Mouse (Mus musculus) thymus, adult 2 months (tissue): Measurements from ENCODE around the gene Wdr66. TPM values are rescaled to one million over a fixed set of nuclear protein-coding genes. Genes with fewer than 3 reads are reported as not detected.

Source experiments
- DNase-seq: peaks from one replicate; pipeline ENCODE4 v3.0.0; 2021
- H3K27ac ChIP-seq: fragments of 200-500 bp; 2 replicates; pipeline ENCODE4 v1.5.1; 2012; ENCODE audit warnings: low read length, control low read depth; ENCODE audit not compliant: control insufficient read depth, insufficient read depth
- H3K27me3 ChIP-seq: fragments of 200-500 bp; 2 replicates; pipeline ENCODE4 v1.6.1; 2012; ENCODE audit warnings: mild to moderate bottlenecking, low read length, moderate library complexity, mixed read lengths; ENCODE audit not compliant: control insufficient read depth, insufficient read depth
- H3K36me3 ChIP-seq: fragments of 200-500 bp; 2 replicates; pipeline ENCODE4 v1.6.1; 2012; ENCODE audit warnings: mild to moderate bottlenecking, low read length, moderate library complexity; ENCODE audit not compliant: control insufficient read depth, insufficient read depth
- H3K4me1 ChIP-seq: fragments of 200-500 bp; replicated peaks from 2 replicates; pipeline ENCODE4 v1.6.1; 2012; ENCODE audit warnings: low read length; ENCODE audit not compliant: control insufficient read depth, insufficient read depth
- H3K4me3 ChIP-seq: fragments of 200-500 bp; 2 replicates; pipeline ENCODE4 v1.5.1; 2012; ENCODE audit warnings: mild to moderate bottlenecking, low read length, control low read depth, moderate library complexity; ENCODE audit not compliant: control insufficient read depth, insufficient read depth
- CTCF ChIP-seq: fragments of 200-500 bp; IDR thresholded peaks from 2 replicates; pipeline ENCODE4 v1.5.1; 2012; ENCODE audit warnings: mild to moderate bottlenecking, control low read depth, low read length, moderate library complexity, borderline replicate concordance; ENCODE audit not compliant: control insufficient read depth, poor library complexity, insufficient read depth; ENCODE audit errors: extremely low read depth
- POLR2A ChIP-seq: fragments of 200-500 bp; IDR thresholded peaks from 2 replicates; pipeline ENCODE4 v1.6.1; 2012; ENCODE audit warnings: mild to moderate bottlenecking, low read length, control low read depth, moderate library complexity; ENCODE audit not compliant: control insufficient read depth, poor library complexity, insufficient read depth; ENCODE audit errors: extremely low read depth
- WGBS: fragments of 180-500 bp; shearing (Covaris S2); methylation state at CpG from one replicate; pipeline ENCODE4 v1.1.7; 2018; 5-methylcytosine and 5-hydroxymethylcytosine counted together
- polyA plus RNA-seq: library from polyadenylated mRNA; depleted of rRNA; stranded (reverse); fragments of >200 nt; gene quantifications from 2 replicates; pipeline ENCODE4 v1.2.3, GENCODE M21; 2012

Wdr66 gene
- polyA plus RNA-seq, 1 experiment = 2.4 TPM

DNA sequence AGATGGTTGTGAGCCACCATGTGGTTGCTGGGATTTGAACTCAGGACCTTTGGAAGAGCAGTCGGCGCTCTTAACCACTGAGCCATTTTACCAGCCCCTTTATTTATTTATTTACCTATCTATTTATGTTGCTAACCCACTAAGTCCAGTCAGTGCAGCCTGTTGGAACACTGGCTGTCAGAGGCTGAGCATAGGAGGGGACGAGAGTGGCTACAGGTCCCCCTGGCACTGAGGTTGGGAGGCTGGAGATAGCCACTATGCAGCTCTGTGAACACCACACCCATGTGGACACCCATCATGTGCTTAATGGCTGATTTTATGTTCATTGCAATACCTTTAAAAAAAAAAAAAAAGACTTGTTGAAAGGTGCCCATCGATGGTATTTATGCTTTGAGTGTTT, 27.3 kb downstream of the Wdr66 start:
- TF ChIP-seq CTCF (no peak), POLR2A (no peak)
- Histone ChIP-seq H3K36me3 (no peaks in the 10 kb centered on the region), H3K27me3 (no peaks in the 10 kb centered on the region), H3K4me3 (no peak overlapping the region), H3K4me1 (peaks cover 2% of the 10 kb centered on the region; the same call in 1 of the 2 replicates), H3K27ac (no peak overlapping the region)
- 94% methylated on average over 4 of the region's 4 CpGs for WGBS
- DNase-seq = no peak

- no peak overlapping the region for H3K27ac ChIP-seq
- DNase-seq = no peak
- H3K27me3 ChIP-seq = no peaks in the 10 kb centered on the region
- TF ChIP-seq POLR2A = no peak
- TF ChIP-seq CTCF = no peak
- no peaks in the 10 kb centered on the region for H3K36me3 ChIP-seq
- H3K4me1 ChIP-seq = peaks cover 2% of the 10 kb centered on the region; the same call in 1 of the 2 replicates
- 88% methylated on average over 9 of the region's 9 CpGs for WGBS
- H3K4me3 ChIP-seq = no peak overlapping the region
Observed at GRCm38 (mm10) chr5:123281336-123282136, 29.6 kb downstream of the Wdr66 start.

DNA sequence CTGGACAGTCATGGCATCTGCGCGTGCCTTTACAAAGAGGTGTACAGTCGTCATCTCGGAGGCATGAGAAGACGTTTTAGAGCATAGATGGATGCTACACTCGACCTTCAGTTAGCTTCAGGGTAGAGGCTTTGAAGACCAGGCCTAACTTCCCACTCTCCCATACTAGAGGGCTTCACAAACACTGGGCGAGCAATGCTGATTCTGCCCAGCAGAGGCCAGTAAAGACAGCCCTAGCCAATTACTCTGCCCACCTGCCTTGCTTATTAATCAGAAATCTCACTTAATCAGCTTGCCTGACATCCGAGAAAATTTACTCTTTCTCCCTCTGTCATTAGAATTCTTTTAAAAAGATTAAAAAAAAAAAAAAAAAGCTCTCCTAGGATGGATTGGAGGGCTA, 33.3 kb downstream of the Wdr66 start:
- Histone ChIP-seq H3K4me3 (no peak overlapping the region), H3K27me3 (no peaks in the 10 kb centered on the region), H3K27ac (no peak overlapping the region), H3K4me1 (no peaks in the 10 kb centered on the region), H3K36me3 (no peaks in the 10 kb centered on the region)
- TF ChIP-seq POLR2A (no peak), CTCF (no peak)
- peak; percentile 18 for DNase-seq
- WGBS = 54% methylated on average over 8 of the region's 8 CpGs

GRCm38 (mm10) chr5:123288079-123288478, 36.2 kb downstream of the Wdr66 start:
- no peaks in the 10 kb centered on the region for H3K36me3 ChIP-seq
- no peak for TF ChIP-seq CTCF
- no peak for TF ChIP-seq POLR2A
- no peaks in the 10 kb centered on the region for H3K27me3 ChIP-seq
- H3K4me3 ChIP-seq = no peak overlapping the region
- H3K4me1 ChIP-seq = no peaks in the 10 kb centered on the region
- WGBS = 84% methylated on average over 5 of the region's 5 CpGs
- DNase-seq = peak; percentile 32
- H3K27ac ChIP-seq = no peak overlapping the region

- Histone ChIP-seq H3K4me3 (no peak overlapping the region), H3K4me1 (no peaks in the 10 kb centered on the region), H3K27ac (no peak overlapping the region), H3K36me3 (no peaks in the 10 kb centered on the region), H3K27me3 (no peaks in the 10 kb centered on the region)
- no peak for DNase-seq
- WGBS = 82% methylated on average over 9 of the region's 9 CpGs
- no peak for TF ChIP-seq POLR2A
- TF ChIP-seq CTCF = no peak
Observed at GRCm38 (mm10) chr5:123294653-123295052, 42.8 kb downstream of the Wdr66 start.

DNA sequence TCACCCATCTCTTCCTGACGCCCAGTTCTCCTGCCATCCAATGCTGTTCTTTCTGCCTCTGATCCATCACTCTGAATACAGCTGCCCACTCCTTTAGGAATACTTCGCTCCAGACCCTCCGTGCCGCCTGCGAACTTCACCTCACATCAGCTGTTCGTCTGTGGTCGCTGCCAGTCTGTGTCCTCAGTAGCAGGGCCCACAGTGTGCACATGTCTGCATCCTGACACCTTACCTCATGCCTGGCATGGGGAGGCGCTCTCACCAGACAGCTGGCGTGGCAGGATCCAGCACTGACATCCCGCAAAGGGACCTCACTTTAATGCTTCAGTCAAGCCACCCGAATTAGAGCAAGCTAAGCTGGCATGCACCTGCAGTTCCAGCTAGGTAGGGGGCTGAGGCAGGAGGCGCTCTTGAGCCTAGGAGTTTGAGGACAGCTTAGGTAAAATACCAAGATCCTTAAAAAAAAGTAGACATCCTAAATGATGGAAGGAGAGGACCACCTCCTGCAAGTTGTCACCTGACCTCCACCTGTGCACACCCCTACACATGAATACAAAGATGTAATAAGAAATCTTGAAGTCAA, 44.4 kb downstream of the Wdr66 start:
- 78% methylated on average over 12 of the region's 12 CpGs for WGBS
- TF ChIP-seq CTCF = peak; percentile 41; the same call in 1 of the 2 replicates
- TF ChIP-seq POLR2A = no peak
- H3K36me3 ChIP-seq = no peaks in the 10 kb centered on the region
- no peak overlapping the region for H3K4me3 ChIP-seq
- no peaks in the 10 kb centered on the region for H3K4me1 ChIP-seq
- DNase-seq = peak; percentile 47
- no peak overlapping the region for H3K27ac ChIP-seq
- H3K27me3 ChIP-seq = no peaks in the 10 kb centered on the region
